Mouse (Mus musculus) CD8-positive naive resting alpha-beta T cell, adult 2 months (primary cell): Measurements from ENCODE around the gene Ccdc106.

Source experiments
- DNase-seq, 2 experiments: peaks; one replicate each; pipeline ENCODE4 v3.0.0; 2022; ENCODE audit warnings: low read depth in 2 of 2, low spot score in 2 of 2

Gene Ccdc106

GRCm38 (mm10) chr7:5080010-5080751, 59.8 kb downstream of the Ccdc106 start, which contains the start of gene Epn1:
TSS of gene Epn1 (plus strand) at chr7:5080235.
- peak; percentile 94 for DNase-seq

- DNase-seq = no peak
These were observed 60.5 kb downstream of the Ccdc106 start for GRCm38 (mm10) chr7:5080815-5081214.

GRCm38 (mm10) chr7:5081241-5081640, 60.9 kb downstream of the Ccdc106 start:
- DNase-seq = no peak

GRCm38 (mm10) chr7:5081939-5082338, 61.6 kb downstream of the Ccdc106 start:
- DNase-seq = no peak

GRCm38 (mm10) chr7:5083325-5084105, 63.2 kb downstream of the Ccdc106 start:
- no peak for DNase-seq

GRCm38 (mm10) chr7:5085512-5085911, 65.2 kb downstream of the Ccdc106 start:
- DNase-seq = no peak

- DNase-seq = no peak
These were observed 66.6 kb downstream of the Ccdc106 start for GRCm38 (mm10) chr7:5086921-5087440.

- no peak for DNase-seq
These were observed 67.5 kb downstream of the Ccdc106 start for GRCm38 (mm10) chr7:5087886-5088285.

GRCm38 (mm10) chr7:5089853-5090252, 69.5 kb downstream of the Ccdc106 start:
- no peak for DNase-seq

- no peak for DNase-seq
These were observed 70.8 kb downstream of the Ccdc106 start for GRCm38 (mm10) chr7:5091008-5091728.

GRCm38 (mm10) chr7:5092381-5092780, 72.0 kb downstream of the Ccdc106 start:
- no peak for DNase-seq

GRCm38 (mm10) chr7:5092831-5093510, 72.6 kb downstream of the Ccdc106 start:
- DNase-seq = no peak

- no peak for DNase-seq
These were observed 78.4 kb downstream of the Ccdc106 start for GRCm38 (mm10) chr7:5098769-5099168.

- DNase-seq = no peak
These were observed 79.4 kb downstream of the Ccdc106 start for GRCm38 (mm10) chr7:5099796-5100195.

GRCm38 (mm10) chr7:5101066-5101663, 80.8 kb downstream of the Ccdc106 start:
- no peak for DNase-seq

GRCm38 (mm10) chr7:5102564-5102963, 82.2 kb downstream of the Ccdc106 start:
- DNase-seq = no peak

GRCm38 (mm10) chr7:5108272-5108671, 87.9 kb downstream of the Ccdc106 start:
- DNase-seq = no peak

GRCm38 (mm10) chr7:5109301-5109700, 88.9 kb downstream of the Ccdc106 start:
- DNase-seq = no peak
